Mouse (Mus musculus) erythroblast, embryonic 14.5 days (primary cell): Measurements from ENCODE around the gene Urad.

Source experiments
- GATA1 ChIP-seq: IDR thresholded peaks from 2 replicates; pipeline ENCODE4 v1.6.1; 2012; ENCODE audit warnings: low read length, inconsistent platforms, mixed read lengths
- TAL1 ChIP-seq: IDR thresholded peaks from 3 replicates; pipeline ENCODE4 v1.6.1; 2012; ENCODE audit warnings: low read length, inconsistent platforms, mixed read lengths

GRCm38 (mm10) chr5:147356260-147357055 lies 34.2 kb upstream of the Urad start:
- no peak for TF ChIP-seq GATA1
- no peak for TF ChIP-seq TAL1
